Mouse (Mus musculus): Measurements from ENCODE around the gene Yy1. TPM values are rescaled to one million over a fixed set of nuclear protein-coding genes. Genes with fewer than 3 reads are reported as not detected.

Yy1 gene
- total and polyA plus RNA-seq, 3 experiments = 34.9 to 62.4 (median 52.1) TPM

DNA sequence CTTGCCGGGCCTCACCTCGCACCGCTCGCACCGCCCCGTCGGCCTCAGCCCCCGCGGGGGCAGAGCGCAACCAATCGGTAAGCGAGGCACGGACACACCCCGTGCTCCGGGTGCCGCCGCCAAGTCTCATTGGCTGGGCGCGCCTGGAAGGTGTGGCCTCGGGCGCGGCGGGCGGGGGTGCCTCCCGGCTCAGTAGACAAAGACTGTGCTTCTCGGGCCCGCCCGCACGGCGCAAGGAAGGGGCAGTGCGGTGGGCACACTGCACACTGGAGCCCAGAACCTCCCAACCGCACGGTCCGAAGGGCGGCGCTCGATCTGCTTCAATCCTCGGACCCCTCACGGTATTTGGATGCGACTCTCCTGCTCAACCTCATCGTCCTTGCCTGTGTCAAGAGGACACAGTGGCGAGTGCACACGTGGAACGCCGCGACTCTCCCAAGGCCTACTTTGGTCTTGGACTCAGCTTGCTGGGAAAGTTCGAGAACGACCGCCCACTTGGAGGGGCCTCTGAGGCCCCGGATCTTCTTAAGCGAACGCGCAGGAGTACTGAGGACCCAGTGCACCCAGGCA, 43.2 kb downstream of the Yy1 start, which contains the start of the genes Slc25a29 and Slc25a47 (continued):
- TF ChIP-seq UBTF (IDR thresholded peaks at IDR 0.05; ENCODE audit: borderline replicate concordance, insufficient read depth, low read depth, low read length) (0 out of 2 replicates have a peak, but pooled peaks have one; percentile 58), TAL1 (IDR thresholded peaks at IDR 0.05; ENCODE audit: low read length) (no peak), ZC3H11A (IDR thresholded peaks at IDR 0.05; ENCODE audit: low read depth, low read length) (no peak)

DNA sequence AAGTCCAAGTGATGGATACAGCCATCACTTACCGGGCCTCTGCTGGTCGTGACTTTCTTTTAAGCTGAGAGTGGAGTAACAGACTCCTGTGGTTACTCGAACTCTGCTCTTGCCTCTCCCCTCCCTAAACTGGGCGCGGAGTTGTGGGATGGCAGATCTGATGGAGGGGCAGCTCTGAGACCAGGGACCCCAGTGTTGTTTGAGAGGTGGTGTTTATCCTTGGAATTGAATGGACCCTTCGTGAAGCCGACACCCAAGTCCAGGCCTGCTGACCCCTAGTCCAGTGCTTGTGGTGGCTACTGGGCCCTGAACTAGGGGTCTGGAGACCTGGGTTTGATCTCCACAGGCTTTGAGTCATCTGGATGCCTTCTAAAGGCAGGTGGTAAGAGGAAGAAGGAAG, 43.9 kb downstream of the Yy1 start:
- Histone ChIP-seq H3K27ac (ENCODE audit: control insufficient read depth, low read depth, low read length) (no peak overlapping the region; the same call in 1 of the 2 replicates), H3K36me3 (ENCODE audit: control insufficient read depth in 1 of 2, insufficient read depth in 2 of 2, low read length in 2 of 2) (peaks cover 0 to 6% of the 10 kb centered on the region in 2 experiments; a peak in 2 of 4 replicates), H3K79me2 (ENCODE audit: control insufficient read depth, insufficient read depth, low read length, poor library complexity) (peaks cover 19% of the 10 kb centered on the region), H3K4me1 (ENCODE audit: control insufficient read depth in 1 of 2, insufficient read depth in 2 of 2, low read length in 2 of 2) (peaks cover 3 to 14% of the 10 kb centered on the region in 2 experiments; a peak in 3 of 4 replicates), H3K9ac (ENCODE audit: control insufficient read depth, low read depth, low read length, poor library complexity, severe bottlenecking) (peak overlapping the region; percentile 80), H3K27me3 (ENCODE audit: control insufficient read depth in 1 of 2, insufficient read depth in 2 of 2, low read length in 2 of 2) (no peaks in the 10 kb centered on the region), H3K9me3 (replicated peaks; ENCODE audit: insufficient read depth, low read length) (no peaks in the 10 kb centered on the region), H3K4me3 (ENCODE audit: control insufficient read depth in 1 of 2, insufficient read depth in 1 of 2, low read depth in 2 of 2, low read length in 2 of 2) (peak overlapping the region; percentile 81 to 82)
- TF ChIP-seq MYC (IDR thresholded peaks at IDR 0.05; ENCODE audit: low read depth, low read length) (no peak), POLR2AphosphoS5 (IDR thresholded peaks at IDR 0.05; ENCODE audit: borderline replicate concordance, low read depth, low read length) (no peak), ZC3H11A (IDR thresholded peaks at IDR 0.05; ENCODE audit: low read depth, low read length) (no peak), GABPA (IDR thresholded peaks at IDR 0.05; ENCODE audit: low read depth, low read length) (no peak), MXI1 (IDR thresholded peaks at IDR 0.05; ENCODE audit: low read depth, low read length) (no peak), JUND (IDR thresholded peaks at IDR 0.05; ENCODE audit: low read depth, low read length) (no peak), EP300 (IDR thresholded peaks at IDR 0.05; ENCODE audit: low read depth in 1 of 2, low read length in 2 of 2) (no peak), BHLHE40 (IDR thresholded peaks at IDR 0.05; ENCODE audit: borderline replicate concordance, low read depth, low read length) (no peak), ETS1 (IDR thresholded peaks at IDR 0.05; ENCODE audit: low read depth, low read length) (no peak), POLR2AphosphoS2 (IDR thresholded peaks at IDR 0.05; ENCODE audit: low read length) (no peak), CTCF (IDR thresholded peaks at IDR 0.05 in 2 of 3, conservative IDR thresholded peaks at IDR 0.05 in 1 of 3; ENCODE audit: control insufficient read depth in 1 of 3, insufficient read depth in 1 of 3, low read depth in 2 of 3, low read length in 3 of 3, poor library complexity in 1 of 3, severe bottlenecking in 1 of 3) (no peak), NELFE (IDR thresholded peaks at IDR 0.05; ENCODE audit: low read depth, low read length) (no peak), ZMIZ1 (IDR thresholded peaks at IDR 0.05; ENCODE audit: low read depth, low read length) (no peak), GATA1 (IDR thresholded peaks at IDR 0.05; ENCODE audit: low read depth, low read length) (no peak)
- DNase-seq (ENCODE audit: low read depth, low spot score) = peak; percentile 58

DNA sequence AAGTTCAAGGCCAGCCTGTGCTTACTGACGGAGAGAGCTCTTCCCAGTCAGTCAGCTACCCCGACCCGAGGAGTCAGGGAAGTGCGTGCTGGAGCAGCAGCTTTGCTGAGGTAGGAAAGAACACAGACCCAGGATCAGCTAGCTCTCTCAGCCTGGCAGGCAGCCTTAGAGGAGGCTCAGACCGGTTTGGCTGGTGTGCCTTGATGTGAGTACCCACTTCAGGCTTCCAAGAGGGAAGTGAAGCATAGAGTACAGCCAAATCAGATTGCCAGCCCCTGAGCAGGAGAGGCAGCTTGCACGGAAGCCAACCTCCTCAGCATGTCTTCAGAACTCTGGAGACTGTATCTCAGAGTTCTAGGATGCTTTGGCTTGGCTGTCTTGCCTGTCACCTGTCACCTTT, 48.4 kb downstream of the Yy1 start:
- no peak overlapping the region for H3K4me3 ChIP-seq (ENCODE audit: control insufficient read depth in 1 of 2, insufficient read depth in 1 of 2, low read depth in 2 of 2, low read length in 2 of 2)
- H3K9me3 ChIP-seq (replicated peaks; ENCODE audit: insufficient read depth, low read length) = no peaks in the 10 kb centered on the region
- H3K4me1 ChIP-seq (ENCODE audit: control insufficient read depth in 1 of 2, insufficient read depth in 2 of 2, low read length in 2 of 2) = peaks cover 3 to 10% of the 10 kb centered on the region in 2 experiments; a peak in 3 of 4 replicates
- H3K9ac ChIP-seq (ENCODE audit: control insufficient read depth, low read depth, low read length, poor library complexity, severe bottlenecking) = no peak overlapping the region
- no peaks in the 10 kb centered on the region for H3K27me3 ChIP-seq (ENCODE audit: control insufficient read depth in 1 of 2, insufficient read depth in 2 of 2, low read length in 2 of 2)
- peaks cover 18% of the 10 kb centered on the region for H3K79me2 ChIP-seq (ENCODE audit: control insufficient read depth, insufficient read depth, low read length, poor library complexity)
- peaks cover 0 to 6% of the 10 kb centered on the region in 2 experiments; a peak in 2 of 4 replicates for H3K36me3 ChIP-seq (ENCODE audit: control insufficient read depth in 1 of 2, insufficient read depth in 2 of 2, low read length in 2 of 2)
- no peak for DNase-seq (ENCODE audit: low read depth, low spot score)
- no peak for TF ChIP-seq MAZ (IDR thresholded peaks at IDR 0.05; ENCODE audit: low read depth, low read length)
- TF ChIP-seq MEF2A (IDR thresholded peaks at IDR 0.05; ENCODE audit: extremely low read depth, insufficient replicate concordance, low read depth, low read length, poor library complexity, severe bottlenecking) = no peak
- no peak for TF ChIP-seq EP300 (IDR thresholded peaks at IDR 0.05; ENCODE audit: low read depth in 1 of 2, low read length in 2 of 2)
- TF ChIP-seq MXI1 (IDR thresholded peaks at IDR 0.05; ENCODE audit: low read depth, low read length) = no peak
- TF ChIP-seq POLR2AphosphoS5 (IDR thresholded peaks at IDR 0.05; ENCODE audit: borderline replicate concordance, low read depth, low read length) = no peak
- no peak for TF ChIP-seq POLR2AphosphoS2 (IDR thresholded peaks at IDR 0.05; ENCODE audit: low read length)
- no peak for TF ChIP-seq KAT2A (conservative IDR thresholded peaks at IDR 0.05; ENCODE audit: low read depth, low read length)
- TF ChIP-seq BHLHE40 (IDR thresholded peaks at IDR 0.05; ENCODE audit: borderline replicate concordance, low read depth, low read length) = no peak
- no peak for TF ChIP-seq ZNF384 (IDR thresholded peaks at IDR 0.05; ENCODE audit: low read depth, low read length)
- no peak for TF ChIP-seq SMC3 (IDR thresholded peaks at IDR 0.05; ENCODE audit: low read depth, low read length)
- TF ChIP-seq CHD1 (IDR thresholded peaks at IDR 0.05; ENCODE audit: low read depth, low read length) = no peak
- no peak for TF ChIP-seq TAL1 (IDR thresholded peaks at IDR 0.05; ENCODE audit: low read length)
- no peak for TF ChIP-seq RAD21 (IDR thresholded peaks at IDR 0.05; ENCODE audit: low read depth, low read length)
- H3K27ac ChIP-seq (ENCODE audit: control insufficient read depth, low read depth, low read length) = no peak overlapping the region
